Mouse (Mus musculus): ENCODE measurements at regions not wholly inside any gene's neighbourhood (a gene's known extent, or its start where the extent isn't known, plus 50 kb on each side); places are given as distances from the start of the nearest gene placed in this dataset.
A peak's percentile ranks its signal among the peaks of the same experiment; 100 is the strongest.

DNA sequence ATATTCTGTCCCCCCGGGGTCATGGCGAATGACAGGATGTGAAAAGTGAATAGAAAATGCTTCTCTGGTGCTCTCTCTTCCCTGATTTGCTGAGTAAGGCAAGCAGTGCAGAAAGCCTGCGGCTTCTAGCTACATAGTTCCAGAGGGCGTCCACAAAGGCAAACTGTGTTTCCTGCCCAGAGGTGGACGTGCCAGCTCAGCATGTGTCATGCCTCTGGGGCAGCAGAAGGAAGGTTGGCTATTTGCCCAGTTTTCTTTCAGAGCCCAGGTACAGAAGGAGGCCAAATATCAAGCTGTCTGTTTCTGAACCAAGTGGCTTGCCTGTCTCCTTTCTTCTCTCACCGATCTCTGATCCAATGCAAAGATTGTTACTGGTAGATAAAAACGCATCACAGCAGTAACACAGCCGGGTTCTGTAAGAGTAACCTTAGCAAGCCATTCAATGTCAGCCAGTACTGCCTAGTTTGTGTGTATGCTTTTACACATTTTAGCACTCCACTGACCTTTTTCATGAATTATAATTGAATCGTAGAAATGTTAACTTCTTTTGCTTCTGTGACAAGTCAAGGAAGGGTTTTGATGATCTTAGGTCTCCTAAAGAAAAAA is 223.3 kb upstream of the Impg1 start:
- peak; percentile 2 for DNase-seq (ENCODE audit: low spot score)

DNA sequence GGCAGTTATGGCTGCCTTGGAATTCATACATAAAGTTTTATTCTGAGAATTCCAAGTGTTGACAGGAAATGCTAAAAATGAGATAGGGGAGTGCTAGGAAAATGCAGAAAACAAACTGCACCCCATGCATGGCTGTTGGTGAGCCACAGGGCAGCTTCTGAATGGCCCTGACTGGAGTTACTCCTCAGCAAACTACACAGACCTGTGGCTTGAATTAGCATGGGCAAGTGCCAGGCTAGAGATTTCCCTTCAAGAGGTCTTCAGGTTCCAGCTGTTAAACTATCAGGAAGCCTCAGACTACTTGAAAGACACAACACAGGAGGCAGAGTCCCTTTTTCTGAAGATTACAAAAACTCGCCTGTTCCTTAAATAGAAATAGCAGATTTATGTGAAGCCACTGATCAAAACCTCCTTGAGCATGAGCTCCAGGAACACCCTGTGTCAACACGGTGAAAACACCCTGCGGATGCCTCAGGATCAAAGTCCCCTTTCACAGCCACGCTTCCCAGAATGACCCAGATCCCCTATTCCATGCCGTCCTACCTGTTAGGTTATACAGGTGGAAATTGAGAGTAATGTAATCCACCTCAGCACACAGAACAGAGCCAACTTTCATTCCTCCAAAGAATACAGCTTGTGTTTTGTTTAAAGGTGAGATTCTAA is 217.9 kb upstream of the Impg1 start:
- DNase-seq (ENCODE audit: low spot score): no peak

DNA sequence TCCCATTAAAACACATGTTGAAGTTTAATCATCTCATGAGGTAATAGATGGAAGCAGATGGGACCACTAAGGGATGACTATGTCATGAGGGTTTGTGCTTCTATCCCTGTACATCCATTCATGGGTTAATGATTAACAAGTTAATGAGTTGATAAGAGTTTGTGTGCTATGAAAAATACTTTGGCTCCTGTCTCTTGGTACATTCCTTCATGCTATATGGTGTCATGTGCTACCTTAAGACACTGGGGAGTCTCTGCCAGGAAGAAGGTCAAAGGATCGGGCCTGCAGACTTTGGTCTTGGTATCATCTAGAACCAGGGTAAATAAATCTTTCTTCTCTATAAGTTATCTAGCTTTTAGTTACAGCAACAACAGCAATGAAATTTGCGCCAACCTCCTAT is 216.4 kb upstream of the Impg1 start:
- DNase-seq (ENCODE audit: low spot score): no peak

DNA sequence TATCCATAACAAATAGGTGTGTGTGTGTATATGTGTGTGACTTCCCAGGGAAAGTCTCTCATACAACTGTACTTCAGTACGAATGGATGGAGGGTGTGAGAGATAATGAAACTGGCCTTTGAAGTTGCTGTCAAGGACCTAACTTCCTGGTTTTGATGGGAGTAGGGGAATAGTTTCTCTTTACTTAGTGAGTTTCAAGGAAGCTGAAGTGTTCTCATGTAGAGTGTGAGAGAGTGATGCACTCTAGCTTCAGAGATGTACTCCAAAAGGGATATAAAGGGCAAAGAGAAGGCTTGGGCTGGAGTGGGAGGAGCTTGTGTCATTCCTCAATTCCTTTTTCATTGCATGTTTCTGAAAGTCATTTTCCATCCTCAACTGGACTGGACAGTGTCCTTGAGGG is 206.2 kb upstream of the Impg1 start:
- no peak for DNase-seq (ENCODE audit: low spot score)

- DNase-seq (ENCODE audit: low spot score): no peak
Observed at GRCm38 (mm10) chr9:80668575-80669248, 203.4 kb upstream of the Impg1 start.

DNA sequence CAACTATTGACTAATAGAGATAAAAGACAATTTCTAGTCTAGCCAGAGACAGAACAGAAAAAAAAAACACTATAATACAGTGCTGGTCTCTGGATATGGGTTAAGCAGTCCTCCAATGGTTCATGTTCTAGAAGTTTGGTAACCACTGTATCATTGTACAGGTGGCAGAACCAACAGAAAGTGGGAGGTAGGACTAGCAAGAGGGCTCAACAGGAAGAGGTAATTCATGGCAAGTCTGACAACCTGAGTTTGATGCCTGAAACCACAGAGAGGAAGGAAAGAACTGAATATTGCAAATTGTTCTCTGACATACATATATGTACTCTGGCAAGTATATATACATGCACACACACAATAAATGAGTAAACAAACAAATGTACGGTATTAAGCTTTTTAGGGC is 193.5 kb upstream of the Impg1 start:
- no peak for DNase-seq (ENCODE audit: low spot score)

- no peak for DNase-seq (ENCODE audit: low spot score)
Observed at GRCm38 (mm10) chr9:80615114-80615513, 149.8 kb upstream of the Impg1 start.

DNA sequence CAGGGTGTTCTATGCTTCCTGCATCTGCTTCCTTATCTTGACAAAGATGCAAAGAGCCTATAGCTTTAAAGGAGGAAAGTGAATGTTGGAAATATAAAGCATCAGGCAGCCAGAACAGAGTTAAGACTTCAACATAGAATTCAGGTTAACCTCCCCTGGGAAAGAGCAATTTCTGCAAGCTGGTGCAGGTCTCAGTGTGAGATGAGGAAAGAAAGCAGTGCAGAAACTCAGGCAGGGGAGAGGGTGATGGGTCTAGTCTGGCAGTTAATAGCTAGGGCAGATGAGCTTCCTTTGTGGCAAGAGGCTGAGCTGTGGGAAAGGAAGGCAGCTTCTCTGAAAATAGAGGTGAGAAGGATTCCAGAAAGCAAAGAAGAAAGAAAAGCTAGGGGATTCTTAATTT is 134.7 kb upstream of the Impg1 start:
- no peak for DNase-seq (ENCODE audit: low spot score)

- DNase-seq (ENCODE audit: low spot score): no peak
Observed at GRCm38 (mm10) chr9:80565388-80566024, 100.2 kb upstream of the Impg1 start.

GRCm38 (mm10) chr9:80563655-80564054 is 98.4 kb upstream of the Impg1 start:
- no peak for DNase-seq (ENCODE audit: low spot score)

- DNase-seq (ENCODE audit: low spot score): no peak
Observed at GRCm38 (mm10) chr9:80555531-80556067, 90.3 kb upstream of the Impg1 start.
